Mouse (Mus musculus) frontal cortex, postnatal 10 days (tissue): Measurements from ENCODE around the gene Slc26a1.
A peak's percentile ranks its signal among the peaks of the same experiment; 100 is the strongest.

Experiments
- DNase-seq, 2 experiments: peaks; one replicate each; pipeline ENCODE4 v3.0.0; 2022; ENCODE audit warnings: low spot score in 2 of 2, mixed read lengths in 1 of 2

The Slc26a1 gene

GRCm38 (mm10) chr5:108675251-108675816 is at the start of gene Slc26a1:
TSS of gene Slc26a1 (minus strand) at chr5:108675569.
- DNase-seq: no peak

- DNase-seq: no peak
Observed at GRCm38 (mm10) chr5:108724006-108724405, 48.6 kb upstream of the Slc26a1 start.

GRCm38 (mm10) chr5:108719761-108720160 is 44.4 kb upstream of the Slc26a1 start:
- DNase-seq: no peak

DNA sequence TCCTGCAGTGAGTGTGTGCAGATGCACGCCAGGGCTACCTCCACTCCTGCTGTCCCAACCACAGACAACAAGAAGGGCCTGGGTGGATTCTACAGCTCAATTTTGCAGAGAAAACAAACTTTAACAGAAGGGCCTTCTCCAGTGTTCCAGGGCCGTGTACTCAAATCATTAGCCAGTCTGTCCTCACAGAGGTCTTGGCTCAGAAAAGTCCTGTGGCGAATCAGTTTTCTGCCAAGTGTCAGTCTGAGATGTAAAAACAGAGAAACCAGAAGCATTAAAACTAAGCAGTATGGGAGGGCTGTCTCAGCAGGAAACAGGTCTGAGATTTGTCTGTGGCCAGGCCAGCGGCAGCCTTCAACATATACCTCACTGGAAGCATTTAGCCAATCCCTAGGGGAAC is 42.7 kb upstream of the Slc26a1 start:
- DNase-seq: peak in 1 of 2 experiments; percentile 16

GRCm38 (mm10) chr5:108715974-108716373 is 40.6 kb upstream of the Slc26a1 start:
- no peak for DNase-seq

GRCm38 (mm10) chr5:108714149-108714548 is 38.8 kb upstream of the Slc26a1 start:
- DNase-seq: peak in 1 of 2 experiments; percentile 49

DNA sequence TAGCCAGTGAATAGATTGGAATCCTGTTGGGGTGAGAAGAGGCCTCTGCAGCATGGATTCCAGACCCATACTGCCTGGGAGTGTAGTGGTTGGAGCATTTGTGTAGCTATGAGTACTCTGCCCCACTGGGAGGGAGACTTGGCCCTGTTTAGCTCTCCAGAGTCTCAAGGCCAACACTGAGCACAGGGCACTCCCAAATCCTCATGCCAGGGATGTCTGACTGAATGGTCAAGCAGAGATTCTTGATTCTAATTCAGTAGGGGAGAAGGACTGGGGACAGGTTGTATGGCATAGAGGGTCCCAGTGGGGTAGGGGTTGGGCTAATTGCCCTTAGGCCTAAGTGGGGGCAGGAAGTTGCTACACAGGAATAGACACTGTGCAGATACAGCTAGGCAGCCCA is 38.3 kb upstream of the Slc26a1 start:
- no peak for DNase-seq

GRCm38 (mm10) chr5:108713096-108713495 is 37.7 kb upstream of the Slc26a1 start:
- no peak for DNase-seq

- DNase-seq: no peak
Observed at GRCm38 (mm10) chr5:108711968-108712367, 36.6 kb upstream of the Slc26a1 start.

DNA sequence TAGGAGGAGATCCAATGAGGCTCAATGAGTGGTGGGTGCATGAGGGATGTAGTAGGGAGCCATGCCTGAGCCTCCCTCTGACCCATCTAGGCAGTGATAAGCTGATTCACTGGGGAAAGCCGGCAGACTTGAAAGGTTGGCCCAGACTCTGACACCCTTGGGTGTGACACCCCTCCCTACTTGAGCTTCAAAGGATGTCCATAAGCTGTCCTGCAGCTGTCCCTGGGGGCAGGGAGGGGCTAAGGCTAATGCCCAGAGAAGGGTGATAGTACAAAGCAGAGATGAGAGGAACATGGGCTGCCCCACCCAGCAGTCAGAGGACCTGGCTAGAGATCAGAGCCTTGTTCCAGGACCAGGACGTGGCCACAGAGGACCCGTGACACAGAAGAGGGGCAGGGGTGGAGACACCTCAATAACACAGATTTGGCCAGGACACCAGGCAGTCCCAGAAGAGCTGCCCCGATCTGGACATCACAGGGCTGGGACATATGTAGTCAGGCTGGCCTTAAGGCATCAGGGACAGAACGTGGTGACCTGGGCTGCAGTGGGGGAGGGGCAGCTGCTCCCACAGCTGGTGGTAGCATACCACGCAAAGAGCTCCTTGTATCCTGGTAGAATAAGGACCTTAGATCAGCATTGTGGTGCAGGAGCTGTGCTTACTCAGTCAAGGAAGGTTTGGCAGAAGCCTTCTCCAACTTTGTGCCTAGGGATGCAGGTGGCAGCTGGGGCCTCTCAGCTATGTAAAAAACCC is 33.8 kb upstream of the Slc26a1 start:
- DNase-seq: no peak

- DNase-seq: no peak
Observed at GRCm38 (mm10) chr5:108708419-108708818, 33.0 kb upstream of the Slc26a1 start.

- DNase-seq: no peak
Observed at GRCm38 (mm10) chr5:108707758-108708157, 32.4 kb upstream of the Slc26a1 start.

DNA sequence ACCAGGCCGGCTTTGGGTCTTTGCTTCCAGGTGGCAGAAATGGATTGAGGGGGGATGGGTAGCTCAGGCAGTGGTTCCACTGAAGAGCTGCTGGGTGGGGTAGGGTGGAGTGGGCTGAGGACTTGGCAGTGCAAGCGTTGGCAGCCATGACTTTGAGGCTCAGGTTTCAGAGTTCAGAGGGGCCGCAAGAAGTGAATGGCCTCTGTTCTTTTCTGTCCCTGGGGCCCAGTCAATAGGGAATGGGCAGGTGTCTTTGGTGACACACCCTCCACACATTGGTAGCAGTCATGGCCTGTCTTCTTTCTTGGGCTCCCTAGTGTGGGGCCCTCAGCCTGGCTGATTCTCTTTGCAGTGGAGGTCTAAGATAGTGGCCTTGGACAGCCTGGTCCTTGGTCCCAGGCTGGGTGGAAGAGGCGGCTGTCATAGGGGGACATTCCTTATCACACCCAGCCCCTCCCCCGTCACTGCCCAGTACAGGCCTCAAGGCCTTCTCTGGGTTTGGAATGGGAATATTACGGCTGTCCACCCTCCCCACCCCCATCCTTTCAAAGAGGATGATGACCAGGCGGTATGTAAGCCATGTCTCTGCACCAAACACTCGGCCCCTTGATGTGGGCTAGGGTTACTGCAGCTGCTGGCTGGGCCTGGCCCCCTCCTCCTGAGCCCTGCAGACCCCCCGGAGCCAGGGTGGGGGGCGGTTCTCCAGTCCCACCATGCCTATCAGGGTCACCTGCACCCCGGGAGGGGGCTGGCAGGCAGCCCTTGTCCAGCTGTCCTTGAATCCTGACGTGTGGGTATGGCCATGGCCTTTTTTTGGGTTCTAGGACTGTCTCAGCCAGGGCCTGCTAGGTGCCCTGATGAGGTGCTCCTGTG is 28.6 kb upstream of the Slc26a1 start:
- DNase-seq: no peak

DNA sequence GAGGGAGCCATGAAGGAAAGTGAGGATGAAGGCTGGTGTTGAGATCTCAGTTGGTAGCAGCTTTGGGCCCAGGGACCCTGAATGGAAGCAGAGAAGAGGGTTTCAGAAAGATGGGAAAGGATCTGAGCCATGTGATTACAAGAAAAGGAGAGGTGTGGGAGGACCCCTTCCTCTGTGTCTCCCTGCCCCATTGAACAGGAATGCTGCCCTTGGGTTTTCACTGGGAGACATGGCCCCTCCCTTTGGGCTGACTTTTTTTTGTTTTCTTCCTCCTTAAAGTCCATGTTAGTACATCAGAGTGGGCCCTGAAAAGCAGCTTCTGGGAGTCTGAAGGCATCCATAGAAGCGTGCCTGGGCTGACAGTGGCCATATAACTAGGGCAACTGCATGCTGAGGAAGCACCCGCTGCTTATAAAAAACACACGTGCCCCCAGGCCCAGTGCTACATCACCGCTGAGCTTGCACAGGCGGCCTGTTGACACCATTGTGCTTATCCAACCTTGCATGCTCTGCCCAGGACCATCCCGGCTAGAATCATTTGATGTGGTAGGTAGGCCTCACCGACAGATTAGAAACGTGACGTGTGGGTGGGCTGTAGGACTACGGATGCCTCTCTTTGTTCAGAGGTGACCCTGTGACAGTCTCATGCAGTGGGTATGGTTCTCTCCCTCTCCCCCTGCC is 26.1 kb upstream of the Slc26a1 start:
- DNase-seq: no peak

DNA sequence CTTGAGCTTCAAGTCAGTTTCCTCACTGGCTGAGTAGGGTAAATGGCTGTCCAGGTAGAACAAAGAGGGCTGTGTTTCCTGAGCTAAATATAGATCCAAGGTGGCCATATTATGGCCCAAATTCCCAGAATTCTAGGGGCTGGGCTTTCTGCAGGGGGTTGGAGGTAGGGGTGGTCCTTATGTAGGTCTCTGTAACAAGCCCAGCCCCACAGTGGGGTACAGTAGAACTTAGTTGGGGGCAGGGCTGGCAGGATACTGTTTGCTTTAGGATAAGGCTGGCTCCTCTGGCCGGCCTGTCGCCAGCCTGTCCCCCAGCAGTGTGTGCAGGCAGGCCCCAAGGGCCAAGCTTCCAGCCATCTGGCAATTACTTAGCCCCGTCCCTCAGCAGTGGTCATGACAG is 25.0 kb upstream of the Slc26a1 start:
- no peak for DNase-seq

DNA sequence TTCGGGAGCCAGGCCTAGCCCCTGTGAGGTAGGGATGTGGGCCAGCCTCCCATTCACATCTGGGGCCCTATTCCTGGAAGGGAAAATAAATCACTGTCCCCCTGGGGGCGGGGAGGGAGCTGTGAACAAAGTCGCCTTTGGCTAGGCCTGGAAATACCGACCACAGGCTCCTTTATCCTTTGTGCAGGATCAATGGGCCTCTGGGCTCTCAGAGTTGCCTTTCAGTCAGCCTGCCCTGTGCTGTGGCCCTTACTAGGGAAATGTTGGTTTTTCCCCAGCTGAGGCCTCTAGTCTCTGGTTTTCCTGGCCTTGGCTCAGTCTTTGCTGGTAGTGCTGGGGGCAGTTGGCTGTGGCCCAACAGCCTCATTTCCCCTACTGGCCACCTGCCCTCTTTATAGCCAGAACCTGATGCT is 22.0 kb upstream of the Slc26a1 start:
- peak; percentile 60 to 63 for DNase-seq

DNA sequence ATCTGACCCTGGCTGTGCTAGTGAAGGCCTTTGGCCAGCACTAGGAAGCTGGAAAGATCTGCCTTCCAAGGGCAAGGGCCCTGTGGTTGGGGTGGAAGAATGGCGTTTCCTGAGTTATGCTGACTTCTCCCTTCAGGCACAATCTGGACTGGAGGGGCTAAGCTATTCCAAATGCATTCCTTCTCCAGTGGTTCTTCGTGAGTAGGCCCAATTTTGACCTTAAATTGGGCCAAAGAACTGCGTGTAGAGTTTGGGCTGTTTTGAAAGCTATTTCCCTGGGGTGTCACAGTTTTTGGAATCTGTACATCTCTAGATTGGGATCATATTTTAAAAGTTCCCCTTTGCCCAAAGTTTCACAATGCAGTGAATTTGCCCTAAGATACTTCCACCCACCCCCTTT is 21.2 kb upstream of the Slc26a1 start:
- no peak for DNase-seq

GRCm38 (mm10) chr5:108695861-108696260 is 20.5 kb upstream of the Slc26a1 start:
- no peak for DNase-seq

- peak in 1 of 2 experiments; percentile 34 for DNase-seq
Observed at GRCm38 (mm10) chr5:108694352-108695261, 19.2 kb upstream of the Slc26a1 start.

DNA sequence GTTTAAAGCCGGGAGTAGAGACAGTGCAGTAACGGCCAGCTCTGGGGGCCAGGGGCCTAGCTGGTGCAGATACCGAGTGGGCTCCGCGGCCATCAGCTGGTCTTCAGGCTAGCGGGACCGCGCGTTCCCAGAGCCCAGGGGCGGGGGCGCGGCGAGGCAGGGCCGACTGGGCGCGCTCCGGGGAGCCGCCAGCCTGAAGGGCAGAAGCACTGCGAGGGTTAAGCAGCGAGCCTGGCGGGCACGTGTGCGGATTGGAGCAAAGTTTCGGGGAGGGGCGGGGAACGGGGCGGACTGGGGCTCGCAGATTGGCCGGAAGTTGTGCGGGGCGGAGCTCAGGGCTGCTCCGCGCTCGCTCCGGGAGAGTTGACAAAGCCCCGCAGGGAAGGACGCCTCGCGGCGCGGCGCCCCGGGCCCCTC is 18.5 kb upstream of the Slc26a1 start:
- peak; percentile 64 to 77 for DNase-seq

GRCm38 (mm10) chr5:108692271-108692670 is 16.9 kb upstream of the Slc26a1 start, which contains the start of gene Fgfrl1:
TSS of gene Fgfrl1 (plus strand) at chr5:108692382.
- DNase-seq: no peak
